Mouse (Mus musculus) brain, embryonic 14.5 days (tissue): ENCODE data around the gene Rnf151. TPM values are rescaled to one million over a fixed set of nuclear protein-coding genes. Genes with fewer than 3 reads are reported as not detected.

Experiments used
- DNase-seq: peaks from one replicate; pipeline ENCODE4 v3.0.0-alpha.2; 2011; ENCODE audit warnings: low read depth
- CTCF ChIP-seq: fragments of 200-500 bp; IDR thresholded peaks from 2 replicates; pipeline ENCODE4 v1.5.1; 2012; ENCODE audit warnings: inconsistent platforms, mild to moderate bottlenecking, moderate library complexity, borderline replicate concordance; ENCODE audit not compliant: insufficient read depth, insufficient read length; ENCODE audit errors: extremely low read depth
- POLR2A ChIP-seq: fragments of 200-500 bp; IDR thresholded peaks from 2 replicates; pipeline ENCODE4 v1.6.1; 2012; ENCODE audit warnings: mild to moderate bottlenecking, inconsistent platforms, borderline replicate concordance; ENCODE audit not compliant: poor library complexity, insufficient read depth, insufficient read length, severe bottlenecking; ENCODE audit errors: extremely low read depth
- polyA plus RNA-seq: library from polyadenylated mRNA; depleted of rRNA; stranded (reverse); fragments of >200 nt; gene quantifications from 2 replicates; pipeline ENCODE4 v1.2.3, GENCODE M21; 2012; rRNA removed

The Rnf151 gene
- polyA plus RNA-seq = 0.54 and 0.64 TPM in 2 replicates

GRCm38 (mm10) chr17:24717943-24718342, at the start of gene Rnf151, which contains the start of gene Rps2:
Gene Rnf151 (minus strand): TSS chr17:24718063.
Gene Rps2 (plus strand): TSS chr17:24718116.
- DNase-seq = no peak
- TF ChIP-seq CTCF = no peak
- no peak for TF ChIP-seq POLR2A

- DNase-seq = no peak
- no peak for TF ChIP-seq POLR2A
- TF ChIP-seq CTCF = no peak
Observed at GRCm38 (mm10) chr17:24766266-24766875, 48.5 kb upstream of the Rnf151 start.

- DNase-seq = peak; percentile 31
- no peak for TF ChIP-seq CTCF
- no peak for TF ChIP-seq POLR2A
Observed at GRCm38 (mm10) chr17:24765016-24765905, 47.4 kb upstream of the Rnf151 start.

- DNase-seq = no peak
- no peak for TF ChIP-seq POLR2A
- no peak for TF ChIP-seq CTCF
Observed at GRCm38 (mm10) chr17:24761121-24761520, 43.3 kb upstream of the Rnf151 start.

- TF ChIP-seq POLR2A = no peak
- TF ChIP-seq CTCF = no peak
- DNase-seq = no peak
Observed at GRCm38 (mm10) chr17:24757394-24757793, 39.5 kb upstream of the Rnf151 start.

GRCm38 (mm10) chr17:24752415-24753394, 34.8 kb upstream of the Rnf151 start, which contains the start of gene Hs3st6:
Gene Hs3st6 (plus strand): TSS chr17:24752988.
- peak; percentile 9 for DNase-seq
- TF ChIP-seq CTCF = no peak
- TF ChIP-seq POLR2A = no peak

GRCm38 (mm10) chr17:24751528-24751927, 33.7 kb upstream of the Rnf151 start:
- DNase-seq = no peak
- TF ChIP-seq CTCF = no peak
- TF ChIP-seq POLR2A = no peak

GRCm38 (mm10) chr17:24746986-24747385, 29.1 kb upstream of the Rnf151 start:
- no peak for DNase-seq
- TF ChIP-seq CTCF = no peak
- TF ChIP-seq POLR2A = no peak

- TF ChIP-seq POLR2A = no peak
- peak; percentile 87 for TF ChIP-seq CTCF
- peak; percentile 95 for DNase-seq
Observed at GRCm38 (mm10) chr17:24745526-24746497, 27.9 kb upstream of the Rnf151 start.

- no peak for TF ChIP-seq POLR2A
- no peak for DNase-seq
Observed at GRCm38 (mm10) chr17:24744381-24744780, 26.5 kb upstream of the Rnf151 start.
